Mouse (Mus musculus) adrenal gland, adult 18-20 months (tissue): ENCODE measurements at regions not wholly inside any gene's neighbourhood (a gene's known extent, or its start where the extent isn't known, plus 50 kb on each side); places are given as distances from the start of the nearest gene placed in this dataset.

Experiments used
- DNase-seq, 2 experiments: peaks; one replicate each; pipeline ENCODE4 v3.0.0; 2021 to 2022; ENCODE audit warnings: low spot score in 2 of 2

- DNase-seq: peak; percentile 7 to 20
Observed at GRCm38 (mm10) chr9:74342176-74342575, 232.0 kb downstream of the Wdr72 start.

GRCm38 (mm10) chr9:74345027-74345426 lies 234.9 kb downstream of the Wdr72 start:
- DNase-seq: no peak

DNA sequence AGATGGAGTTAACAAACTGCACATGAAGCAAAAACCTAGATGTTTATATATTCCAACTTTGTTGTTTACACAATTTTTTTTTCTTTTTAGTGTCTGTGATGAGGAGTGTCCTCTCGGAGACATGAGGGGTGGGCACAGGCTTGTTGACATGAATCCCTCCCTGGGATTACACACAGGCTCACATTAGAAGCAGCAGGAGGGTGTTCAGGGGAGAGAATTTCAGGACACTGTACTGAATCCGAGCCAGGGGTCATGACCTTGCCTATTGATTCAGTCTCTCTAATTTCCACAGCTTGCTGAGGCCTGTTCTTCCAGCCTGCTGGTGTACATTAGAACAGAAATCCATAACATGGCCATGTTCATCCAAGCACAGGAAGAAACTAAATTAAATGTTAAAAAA lies 238.6 kb downstream of the Wdr72 start:
- no peak for DNase-seq

DNA sequence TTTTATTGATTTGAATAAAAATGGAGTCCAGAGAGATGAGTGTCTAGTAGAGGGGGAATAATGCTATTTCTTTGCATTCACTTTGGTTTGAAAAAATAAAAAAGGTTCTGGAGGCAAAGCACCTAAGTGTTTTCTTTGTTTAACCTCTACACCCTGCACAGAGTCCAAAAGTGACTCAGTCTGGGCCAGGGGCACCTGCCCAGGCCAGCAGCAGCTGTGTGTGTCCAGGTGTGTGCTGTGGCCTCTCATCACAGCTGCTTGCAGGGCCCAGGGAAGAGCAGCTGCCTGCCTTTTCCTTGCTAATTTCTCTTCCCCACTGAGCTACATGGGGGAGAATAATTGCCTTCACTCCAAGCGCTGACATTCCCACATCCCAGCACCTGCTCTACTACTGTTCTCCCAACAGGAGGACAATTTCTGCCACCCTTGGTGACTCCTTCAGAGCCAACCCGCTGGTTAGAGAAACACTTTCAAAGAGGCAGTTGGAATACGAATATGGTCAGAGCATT lies 255.8 kb downstream of the Wdr72 start:
- no peak for DNase-seq

- DNase-seq: no peak
Observed at GRCm38 (mm10) chr9:74376191-74376590, 266.0 kb downstream of the Wdr72 start.

DNA sequence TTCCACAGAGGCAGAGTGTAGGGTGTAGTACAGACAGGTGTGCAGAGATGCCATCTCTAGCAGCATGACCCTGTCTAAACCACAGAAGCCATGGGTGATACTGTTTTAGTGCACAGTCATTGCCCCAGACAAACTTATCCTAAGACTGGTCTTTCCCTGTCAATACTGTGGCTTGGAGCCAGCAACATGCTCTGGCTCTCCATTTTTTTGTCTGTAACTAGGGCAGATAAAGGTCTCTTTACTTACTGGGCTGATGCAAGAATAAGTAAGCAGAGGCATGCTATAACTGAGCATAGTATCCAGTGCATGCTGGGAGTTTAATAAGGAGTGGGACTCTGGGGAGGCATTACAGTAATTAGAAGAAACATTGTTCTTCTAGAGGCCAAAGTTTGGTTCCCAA lies 267.0 kb downstream of the Wdr72 start:
- no peak for DNase-seq

DNA sequence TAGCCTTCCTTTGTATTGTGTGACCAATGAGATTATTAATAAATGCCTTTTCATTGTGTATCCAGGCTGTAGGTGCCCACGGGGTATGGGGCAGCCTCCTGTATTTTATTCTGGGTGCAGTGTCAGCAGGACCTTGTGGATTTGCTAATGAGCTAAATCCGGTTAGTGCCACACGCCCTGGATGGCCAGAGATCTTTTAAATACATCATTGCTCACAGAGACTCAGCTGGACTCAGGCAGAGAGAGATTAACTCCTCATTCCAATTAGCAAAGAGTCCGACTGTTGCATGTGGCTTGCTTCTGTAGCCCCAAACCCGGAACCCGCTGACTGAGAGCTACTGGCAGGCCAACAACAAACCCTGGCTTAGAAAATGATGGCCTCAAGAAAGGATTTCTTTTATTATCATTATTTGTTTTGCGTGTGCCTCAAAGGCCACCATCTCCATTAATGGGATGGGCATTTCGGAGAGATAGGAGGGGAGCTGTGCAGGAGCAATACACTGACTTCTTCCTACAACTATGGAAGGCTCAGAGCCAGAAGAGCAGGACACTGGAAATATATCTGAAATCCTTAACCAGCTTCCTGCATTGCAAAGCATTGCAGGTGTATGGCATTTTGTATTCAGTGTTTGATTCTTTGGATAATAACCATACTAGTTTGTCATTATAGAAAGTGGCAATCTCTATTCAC lies 274.2 kb downstream of the Wdr72 start:
- no peak for DNase-seq

DNA sequence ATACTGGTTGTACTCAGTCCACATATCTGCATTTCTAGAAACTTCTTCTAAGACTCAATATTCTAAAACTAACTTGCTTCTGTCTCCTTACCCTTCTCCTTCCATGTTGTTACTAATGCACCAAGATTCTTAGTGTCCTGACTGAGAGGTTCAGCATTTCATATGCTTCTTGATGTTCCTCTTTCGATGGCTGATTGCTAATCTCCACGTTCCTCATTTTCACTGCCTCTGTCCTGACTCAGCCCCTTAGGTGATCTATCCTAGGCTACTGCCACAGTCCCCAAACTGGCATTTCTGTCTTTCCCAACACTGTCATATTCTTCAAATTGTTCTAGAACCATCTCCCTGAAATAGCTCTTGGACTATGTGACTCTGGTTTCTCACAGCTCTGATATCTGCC lies 315.4 kb downstream of the Wdr72 start:
- no peak for DNase-seq

GRCm38 (mm10) chr9:74449981-74450380 lies 339.8 kb downstream of the Wdr72 start:
- no peak for DNase-seq

- no peak for DNase-seq
Observed at GRCm38 (mm10) chr9:74461084-74461483, 350.9 kb downstream of the Wdr72 start.

GRCm38 (mm10) chr9:74476830-74477229 lies 366.7 kb downstream of the Wdr72 start:
- no peak for DNase-seq

DNA sequence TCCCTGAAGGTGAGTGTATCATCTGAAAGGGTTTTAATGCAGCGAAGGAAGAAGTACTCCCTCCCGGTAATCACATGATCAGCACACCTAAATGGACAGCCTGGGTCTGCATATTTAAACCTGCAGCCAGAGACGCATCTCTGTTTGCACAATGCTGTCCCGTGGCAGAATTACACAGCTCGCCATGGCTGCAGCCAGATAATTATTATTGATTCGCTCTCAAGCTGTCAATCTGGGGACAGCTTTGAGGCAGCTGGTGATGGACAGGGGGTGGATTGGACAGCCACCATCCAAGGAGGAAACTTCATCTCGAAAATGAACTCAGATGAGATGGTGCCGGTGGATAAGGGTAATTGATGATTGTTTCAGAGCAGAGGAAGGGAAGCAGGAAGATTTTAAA lies 369.1 kb downstream of the Wdr72 start:
- no peak for DNase-seq

DNA sequence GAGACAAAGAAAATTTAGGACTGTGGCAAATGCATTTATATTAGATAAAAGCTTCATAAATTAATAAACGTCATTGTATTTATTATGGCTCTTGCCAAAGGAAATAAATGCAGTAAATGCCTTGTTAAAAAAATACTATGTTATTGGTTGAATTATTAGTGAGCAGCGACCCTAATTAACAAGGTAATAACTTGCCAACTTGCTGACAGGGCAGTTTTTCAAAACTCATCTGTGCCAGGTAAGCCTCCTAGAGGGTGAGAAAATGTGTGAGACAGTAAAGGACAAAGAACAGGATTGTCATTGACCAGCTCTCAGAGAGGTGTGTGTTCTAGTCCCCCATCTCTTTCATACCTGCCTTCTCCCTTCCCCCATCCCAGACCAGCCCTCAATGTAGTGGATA lies 347.8 kb upstream of the Onecut1 start:
- DNase-seq: no peak

DNA sequence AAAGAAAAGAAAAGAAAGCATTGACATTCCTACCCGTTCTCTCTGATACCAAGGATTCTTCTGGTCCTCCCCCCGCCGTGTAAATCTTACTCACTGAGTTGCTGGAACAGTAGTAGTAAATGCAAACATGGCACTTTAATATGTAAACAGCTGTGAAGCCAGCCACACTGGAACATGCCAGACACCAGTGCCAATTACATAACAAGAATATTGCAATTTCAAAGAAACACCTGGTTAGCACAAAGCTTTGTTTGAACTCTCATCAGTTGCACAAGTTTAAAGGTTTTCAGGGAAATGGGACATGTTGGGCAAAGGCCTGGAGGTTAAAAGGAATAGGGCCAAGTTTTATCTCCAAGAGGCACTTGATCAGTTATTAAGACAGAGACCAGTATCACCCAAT lies 333.2 kb upstream of the Onecut1 start:
- DNase-seq: no peak

- peak; percentile 64 to 68 for DNase-seq
Observed at GRCm38 (mm10) chr9:74530317-74530716, 331.4 kb upstream of the Onecut1 start.

DNA sequence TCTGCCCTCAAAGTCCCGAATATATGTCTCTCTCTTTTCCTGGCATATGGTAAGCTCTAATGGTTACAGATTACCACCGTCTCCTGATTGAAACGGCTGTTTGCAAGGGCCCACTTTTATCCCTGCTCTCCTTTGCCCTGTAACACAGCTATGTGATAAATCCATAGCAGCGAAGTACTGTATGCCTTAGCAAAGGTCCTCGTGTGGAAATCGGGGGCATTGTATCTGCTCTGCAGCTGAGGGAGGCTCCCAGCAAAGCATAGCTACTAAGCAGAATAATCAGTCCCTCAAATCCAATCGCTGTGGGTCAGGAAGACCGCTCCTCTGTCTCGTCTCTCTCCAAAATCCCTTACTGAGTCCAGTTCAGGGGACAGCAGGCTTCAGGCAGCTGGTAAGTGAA lies 331.0 kb upstream of the Onecut1 start:
- no peak for DNase-seq

- no peak for DNase-seq
Observed at GRCm38 (mm10) chr9:74531986-74532385, 329.7 kb upstream of the Onecut1 start.

DNA sequence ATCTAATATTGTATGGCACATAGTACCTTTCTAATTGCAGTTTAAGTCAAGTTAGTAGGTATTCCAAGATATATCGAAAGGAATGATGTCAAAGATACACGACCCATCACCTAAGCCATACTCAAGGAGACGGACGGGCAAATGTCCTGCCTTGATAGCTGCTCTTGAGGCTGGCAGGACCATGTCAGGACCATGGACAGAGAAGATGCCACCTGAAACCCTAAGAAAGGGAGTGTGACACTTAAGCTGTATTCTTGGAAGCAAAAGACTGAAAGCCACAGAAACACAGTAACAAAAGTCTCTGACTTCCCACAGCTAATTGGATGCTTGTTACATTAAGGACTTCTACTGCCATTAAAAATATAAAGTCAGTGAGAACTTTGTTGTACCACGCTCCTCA lies 326.7 kb upstream of the Onecut1 start:
- no peak for DNase-seq

DNA sequence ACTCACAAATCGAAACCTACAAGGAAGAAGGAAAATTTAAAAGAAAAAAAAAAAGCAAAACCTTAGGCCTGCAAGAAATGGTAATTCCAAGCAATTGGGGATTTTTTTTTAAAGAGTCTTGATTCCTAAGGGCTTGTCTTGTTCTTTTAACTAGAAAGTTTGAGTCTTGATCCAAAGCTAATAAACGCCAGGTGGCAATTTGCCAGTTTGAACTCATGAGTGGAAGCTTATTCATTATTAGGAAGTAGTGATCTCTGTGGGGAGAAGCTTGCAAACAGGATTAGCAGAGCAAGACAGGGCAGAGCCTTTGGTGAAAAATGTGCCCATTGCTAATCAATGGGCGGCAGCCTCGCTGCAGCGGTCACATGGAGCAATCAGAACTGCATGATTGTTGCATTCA lies 305.6 kb upstream of the Onecut1 start:
- DNase-seq: no peak

- DNase-seq: no peak
Observed at GRCm38 (mm10) chr9:74592757-74593156, 269.0 kb upstream of the Onecut1 start.

DNA sequence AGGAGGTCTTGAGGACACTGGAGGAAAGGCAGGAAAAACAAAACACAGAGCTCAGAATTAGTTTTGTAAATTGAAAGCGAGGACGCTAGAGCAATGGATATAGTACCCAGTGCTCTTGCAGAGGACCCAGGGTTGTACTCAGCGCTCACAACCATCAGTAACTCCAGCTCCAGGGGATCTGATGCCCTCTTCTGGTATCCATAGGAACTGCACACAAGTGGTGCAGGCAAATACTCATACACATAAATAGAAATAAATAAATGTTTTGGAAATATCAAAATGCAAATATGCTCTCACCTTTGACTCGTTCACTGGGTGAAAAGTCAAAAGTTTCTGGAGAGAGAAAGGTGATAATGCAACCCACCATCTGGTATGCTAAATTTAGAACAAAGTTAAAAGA lies 267.8 kb upstream of the Onecut1 start:
- no peak for DNase-seq

GRCm38 (mm10) chr9:74604415-74604814 lies 257.3 kb upstream of the Onecut1 start:
- no peak for DNase-seq

DNA sequence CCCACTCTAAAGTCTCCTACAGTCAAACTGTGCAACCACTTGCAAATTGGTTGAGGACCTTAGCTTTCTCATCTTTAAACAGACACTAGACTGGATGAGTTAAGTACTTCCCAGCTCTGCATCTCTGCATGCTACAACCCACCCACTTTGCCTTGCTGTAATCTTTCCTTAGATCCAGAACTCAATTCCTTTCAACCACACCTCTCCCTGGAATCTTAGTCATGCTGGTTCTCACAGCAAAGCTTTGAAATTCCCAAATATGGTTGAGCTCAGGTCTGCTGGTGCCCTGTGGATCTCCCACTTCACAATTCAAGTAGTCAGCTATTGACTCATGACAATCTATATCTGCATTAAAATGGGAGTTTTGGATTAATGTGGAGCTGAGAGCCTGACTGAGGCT lies 239.8 kb upstream of the Onecut1 start:
- no peak for DNase-seq
